Mouse (Mus musculus): ENCODE measurements around the gene Pip5k1c.

DNA sequence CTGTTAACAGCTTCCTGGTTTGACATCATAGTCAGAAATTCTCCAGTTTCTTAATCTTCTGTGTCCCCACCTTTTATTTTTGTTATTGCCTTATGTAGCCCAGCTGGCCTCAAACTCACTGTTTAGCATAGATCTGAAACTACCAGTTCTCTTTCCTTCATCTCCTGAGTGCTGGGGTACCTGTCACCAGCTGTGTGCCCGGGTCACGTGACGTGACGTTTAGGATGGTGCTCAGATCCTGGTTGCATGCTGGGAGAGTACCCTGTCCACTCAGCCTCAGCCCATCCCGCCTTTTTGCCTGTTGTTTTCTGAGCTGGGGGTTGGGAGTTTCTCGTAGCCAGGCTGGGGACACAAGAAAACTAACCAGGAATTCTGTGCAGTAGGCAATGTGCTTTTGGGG is 4.5 kb downstream of the Pip5k1c start:
- no peak for TF ChIP-seq EP300 (IDR thresholded peaks at IDR 0.05; ENCODE audit: insufficient read depth, low read depth, low read length)
- TF ChIP-seq CTCF (IDR thresholded peaks at IDR 0.05; ENCODE audit: low read depth, low read length): no peak
